Mouse (Mus musculus): ENCODE measurements around the gene Uba6. TPM values are rescaled to one million over a fixed set of nuclear protein-coding genes. Genes with fewer than 3 reads are reported as not detected.

The Uba6 gene
- polyA plus RNA-seq (2021; fragmentation: Nextera tagmentation): 1.6 and 2.0 TPM in 2 replicates
- long read RNA-seq, experiment 1, partial matches to known transcripts: 5 of 7 reads
- long read RNA-seq, experiment 1, other reads (novel, unspliced or antisense): 2 of 7 reads
- long read RNA-seq, experiment 2, partial matches to known transcripts: 4 of 7 reads
- long read RNA-seq, experiment 2, other reads (novel, unspliced or antisense): 3 of 7 reads

GRCm38 (mm10) chr5:86172449-86173161 lies at the start of gene Uba6:
Gene Uba6 (minus strand): TSS chr5:86172803.

GRCm38 (mm10) chr5:86197801-86198200 lies 25.2 kb upstream of the Uba6 start, which contains the start of gene Gnrhr:
Gene Gnrhr (minus strand): TSS chr5:86197901.

GRCm38 (mm10) chr5:86071538-86071937 lies 101.1 kb downstream of the Uba6 start, which contains the start of gene Stap1:
Gene Stap1 (plus strand): TSS chr5:86071746.

GRCm38 (mm10) chr5:86065101-86065875 lies 107.3 kb downstream of the Uba6 start, which contains the start of gene Cenpc1:
Gene Cenpc1 (minus strand): TSS chr5:86065583.

Other genes with a start within 250 kb of the Uba6 start
- gene Cenpc1, start 107.2 kb downstream of the Uba6 start, polyA plus RNA-seq (2021; fragmentation: Nextera tagmentation): 5.1 and 5.2 TPM in 2 replicates
- 0.09 TPM in 2 replicates for gene Stap1, start 101.1 kb downstream of the Uba6 start, polyA plus RNA-seq (2021; fragmentation: Nextera tagmentation)
- not detected in 2 replicates for gene Gnrhr, start 25.1 kb upstream of the Uba6 start, polyA plus RNA-seq (2021; fragmentation: Nextera tagmentation)
- not detected in 2 replicates for gene Tmprss11c, start 116.5 kb upstream of the Uba6 start, polyA plus RNA-seq (2021; fragmentation: Nextera tagmentation)
- not detected in 2 replicates for gene Tmprss11d, start 200.6 kb upstream of the Uba6 start, polyA plus RNA-seq (2021; fragmentation: Nextera tagmentation)

Measured in layer of hippocampus, adult 6 months (tissue).